Mouse (Mus musculus): Measurements from ENCODE around the gene Olfr43. TPM values are rescaled to one million over a fixed set of nuclear protein-coding genes. Genes with fewer than 3 reads are reported as not detected.

Gene Olfr43
- total RNA-seq (2021): not detected
- long read RNA-seq, experiment 1: 0 reads
- long read RNA-seq, experiment 2: 0 reads

GRCm38 (mm10) chr11:74211279-74211678 is at the start of gene Olfr43:
TSS of gene Olfr43 (minus strand) at chr11:74211379.
- DNase-seq (ENCODE audit: low spot score in 2 of 2): no peak
- intact Hi-C loops (cut with DNase I): no loop called here

GRCm38 (mm10) chr11:74259508-74259907 is 48.3 kb upstream of the Olfr43 start, which contains the start of gene Olfr406:
TSS of gene Olfr406 (plus strand) at chr11:74259808.
- DNase-seq (ENCODE audit: low spot score in 2 of 2): no peak
- intact Hi-C loops (cut with DNase I): no loop called here

GRCm38 (mm10) chr11:74241201-74241600 is 30.0 kb upstream of the Olfr43 start:
- no peak for DNase-seq (ENCODE audit: low spot score in 2 of 2)
- intact Hi-C loops (cut with DNase I): no loop called here

- DNase-seq (ENCODE audit: low spot score in 2 of 2): no peak
- intact Hi-C loops (cut with DNase I): no loop called here
Observed at GRCm38 (mm10) chr11:74185949-74186348, 25.2 kb downstream of the Olfr43 start, which contains the start of gene Olfr403. TSS of gene Olfr403 (plus strand) at chr11:74186249.

GRCm38 (mm10) chr11:74183745-74184144 is 27.4 kb downstream of the Olfr43 start:
- DNase-seq (ENCODE audit: low spot score in 2 of 2): no peak
- intact Hi-C loops (cut with DNase I): no loop called here

- no peak for DNase-seq (ENCODE audit: low spot score in 2 of 2)
- intact Hi-C loops (cut with DNase I): no loop called here
Observed at GRCm38 (mm10) chr11:74183168-74183567, 28.0 kb downstream of the Olfr43 start.

- intact Hi-C loops (cut with DNase I): no loop called here
- no peak for DNase-seq (ENCODE audit: low spot score in 2 of 2)
Observed at GRCm38 (mm10) chr11:74168771-74169170, 42.4 kb downstream of the Olfr43 start.

Other genes with a start within 250 kb of the Olfr43 start
- not detected for gene Olfr398, start 221.0 kb downstream of the Olfr43 start, total RNA-seq (2021)
- gene Olfr139, start 154.8 kb downstream of the Olfr43 start, total RNA-seq (2021): not detected
- not detected for gene Olfr399, start 154.8 kb downstream of the Olfr43 start, total RNA-seq (2021)
- not detected for gene Zfp616, start 141.4 kb downstream of the Olfr43 start, total RNA-seq (2021)
- not detected for gene Olfr401, start 97.7 kb downstream of the Olfr43 start, total RNA-seq (2021)
- not detected for gene Olfr402, start 57.9 kb downstream of the Olfr43 start, total RNA-seq (2021)
- not detected for gene Olfr403, start 25.1 kb downstream of the Olfr43 start, total RNA-seq (2021)
- gene Olfr406, start 48.4 kb upstream of the Olfr43 start, total RNA-seq (2021): not detected
- gene Olfr59, start 72.4 kb upstream of the Olfr43 start, total RNA-seq (2021): not detected
- not detected for gene Olfr410, start 126.7 kb upstream of the Olfr43 start, total RNA-seq (2021)
- gene Olfr411, start 141.3 kb upstream of the Olfr43 start, total RNA-seq (2021): not detected
- gene Olfr412, start 150.7 kb upstream of the Olfr43 start, total RNA-seq (2021): not detected